Mouse (Mus musculus) midbrain, embryonic 10.5 days (tissue): ENCODE results near the gene Srsf10. TPM values are rescaled to one million over a fixed set of nuclear protein-coding genes. Genes with fewer than 3 reads are reported as not detected.

Experiments
- DNase-seq: peaks from one replicate; pipeline ENCODE4 v3.0.0-alpha.2; 2017; ENCODE audit warnings: low spot score
- H3K27ac ChIP-seq: fragments of 300-500 bp; sonication (generic); replicated peaks from 2 replicates; pipeline ENCODE4 v1.5.1; 2016; ENCODE audit warnings: mild to moderate bottlenecking
- H3K27me3 ChIP-seq: fragments of 300-500 bp; sonication (generic); 2 replicates; pipeline ENCODE4 v1.6.1; 2016; ENCODE audit warnings: low read depth, mild to moderate bottlenecking; ENCODE audit not compliant: poor library complexity, severe bottlenecking
- H3K36me3 ChIP-seq: fragments of 300-500 bp; sonication (generic); 2 replicates; pipeline ENCODE4 v1.6.1; 2016; ENCODE audit warnings: mild to moderate bottlenecking, moderate library complexity
- H3K4me1 ChIP-seq: fragments of 300-500 bp; sonication (generic); 2 replicates; pipeline ENCODE4 v1.6.1; 2016
- H3K4me3 ChIP-seq: fragments of 300-500 bp; sonication (generic); 2 replicates; pipeline ENCODE4 v1.5.1; 2016; ENCODE audit warnings: mild to moderate bottlenecking, moderate library complexity
- H3K9me3 ChIP-seq: fragments of 300-500 bp; sonication (generic); replicated peaks from 2 replicates; pipeline ENCODE4 v1.6.1; 2016; ENCODE audit warnings: mild to moderate bottlenecking
- WGBS: fragments of 180-500 bp; shearing (Covaris S2); methylation state at CpG from one replicate; pipeline ENCODE4 v1.1.7; 2016; 5-methylcytosine and 5-hydroxymethylcytosine counted together
- polyA plus RNA-seq: library from polyadenylated mRNA; unstranded; fragments of >200 nt; fragmentation: Nextera tagmentation; extraction: Ambion mirVana; gene quantifications from 2 replicates; pipeline ENCODE4 v1.2.1, GENCODE M21; 2016

The Srsf10 gene
- polyA plus RNA-seq, 1 experiment from 2014 or later = 383 TPM

DNA sequence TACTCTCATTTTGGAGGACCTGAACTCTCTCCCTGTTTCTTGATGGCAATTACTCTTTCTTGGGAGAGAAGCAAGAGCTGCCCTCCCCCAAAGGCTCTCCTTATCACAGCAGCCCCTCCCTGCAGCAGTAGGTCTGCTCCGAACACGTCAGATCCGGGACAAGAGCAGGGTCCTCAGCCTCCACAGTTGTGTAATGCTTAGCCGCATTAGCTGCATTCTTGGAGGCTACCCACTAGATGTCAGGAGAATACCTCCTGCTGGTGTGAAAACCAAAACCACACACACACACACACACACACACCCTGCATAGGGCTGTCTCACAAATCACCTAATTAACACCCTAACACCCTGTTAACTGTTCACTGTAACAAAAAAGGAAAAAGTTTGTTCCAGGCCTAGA lies 37.3 kb downstream of the Srsf10 start:
- Histone ChIP-seq H3K27me3 (no peaks in the 10 kb centered on the region), H3K9me3 (no peaks in the 10 kb centered on the region), H3K4me3 (no peak overlapping the region), H3K27ac (no peak overlapping the region), H3K4me1 (0 out of 2 replicates have a peak, but pooled peaks cover 5% of the 10 kb centered on the region), H3K36me3 (no peaks in the 10 kb centered on the region)
- WGBS = 75% methylated on average over 4 of the region's 4 CpGs
- DNase-seq = no peak

- 59% methylated on average over 8 of the region's 8 CpGs for WGBS
- Histone ChIP-seq H3K27me3 (no peaks in the 10 kb centered on the region), H3K36me3 (no peaks in the 10 kb centered on the region), H3K4me3 (no peak within 1 kb of the TSS), H3K4me1 (0 out of 2 replicates have a peak, but pooled peaks cover 5% of the 10 kb centered on the region), H3K27ac (0 out of 2 replicates have a peak within 1 kb of the TSS, but pooled peaks have one; percentile 13), H3K9me3 (no peaks in the 10 kb centered on the region)
- DNase-seq = no peak
Observed at GRCm38 (mm10) chr4:135895071-135895571, 39.6 kb downstream of the Srsf10 start, which contains the start of gene Cnr2. TSS of gene Cnr2 (plus strand) at chr4:135895394.

DNA sequence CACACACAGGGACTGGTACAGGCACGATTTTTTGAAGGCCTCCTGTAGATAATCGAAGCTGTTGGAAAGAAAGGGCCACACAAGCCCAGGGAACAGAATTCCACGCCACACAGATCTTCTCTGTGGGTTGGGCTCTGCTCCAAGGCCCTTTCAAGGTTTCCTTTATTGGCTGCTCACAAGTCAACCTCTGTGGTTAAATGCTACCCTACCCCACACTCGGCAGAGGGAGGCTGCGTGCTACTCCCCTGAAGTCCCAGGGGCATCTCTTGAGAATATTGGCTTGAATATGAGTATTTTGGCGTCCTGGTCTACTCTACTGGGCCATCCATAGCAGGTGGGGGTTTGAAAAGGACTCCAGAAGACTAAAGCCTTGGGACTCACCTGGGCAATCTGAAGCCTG lies 40.6 kb downstream of the Srsf10 start:
- no peak overlapping the region for H3K27ac ChIP-seq
- 88% methylated on average over 6 of the region's 6 CpGs for WGBS

DNA sequence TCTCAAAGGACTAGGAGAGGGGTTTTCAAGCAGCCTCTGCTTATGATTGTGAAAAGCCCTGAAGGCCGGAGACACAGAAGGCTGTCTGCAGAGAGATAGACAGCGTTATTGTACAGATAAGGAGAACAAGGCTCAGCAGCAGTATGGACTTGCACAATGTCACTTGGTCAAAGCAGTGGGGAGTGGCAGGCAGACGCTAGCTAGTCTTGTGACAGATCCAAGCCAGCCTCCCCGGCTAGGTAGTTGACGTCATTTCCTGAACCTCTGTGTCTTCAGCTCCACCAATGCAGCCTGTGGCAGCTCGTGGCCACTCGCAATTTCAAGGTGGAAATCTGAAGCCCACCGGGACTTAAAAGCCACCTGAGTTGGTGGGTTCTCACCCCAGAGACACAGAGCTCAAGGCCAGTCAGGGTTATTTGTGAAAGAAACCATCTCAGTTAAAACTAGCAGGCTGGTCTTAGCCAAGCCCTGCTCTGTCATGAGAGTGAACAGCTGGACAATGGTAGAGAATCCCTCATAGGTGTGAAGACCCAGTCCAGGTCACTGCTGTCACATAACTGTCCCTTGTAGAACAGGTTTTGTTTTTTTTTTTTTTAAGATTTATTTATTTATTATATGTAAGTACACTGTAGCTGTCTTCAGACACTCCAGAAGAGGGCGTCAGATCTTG lies 43.0 kb downstream of the Srsf10 start:
- 0 out of 2 replicates have a peak overlapping the region, but pooled peaks have one; percentile 23 for H3K27ac ChIP-seq
- no peaks in the 10 kb centered on the region for H3K9me3 ChIP-seq
- H3K4me3 ChIP-seq = no peak overlapping the region
- H3K36me3 ChIP-seq = no peaks in the 10 kb centered on the region
- 0 out of 2 replicates have a peak, but pooled peaks cover 5% of the 10 kb centered on the region for H3K4me1 ChIP-seq
- WGBS = 86% methylated on average over 9 of the region's 9 CpGs
- no peak for DNase-seq
- no peaks in the 10 kb centered on the region for H3K27me3 ChIP-seq

More for the DNA sequence above, 40.6 kb downstream of the Srsf10 start:
- Histone ChIP-seq H3K4me1 (0 out of 2 replicates have a peak, but pooled peaks cover 5% of the 10 kb centered on the region), H3K27me3 (no peaks in the 10 kb centered on the region), H3K36me3 (no peaks in the 10 kb centered on the region), H3K4me3 (no peak overlapping the region), H3K9me3 (no peaks in the 10 kb centered on the region)
- no peak for DNase-seq

- H3K4me1 ChIP-seq = 0 out of 2 replicates have a peak, but pooled peaks cover 5% of the 10 kb centered on the region
- no peak overlapping the region for H3K4me3 ChIP-seq
- no peaks in the 10 kb centered on the region for H3K27me3 ChIP-seq
- WGBS = 88% methylated on average over 7 of the region's 7 CpGs
- DNase-seq = no peak
- H3K36me3 ChIP-seq = no peaks in the 10 kb centered on the region
- H3K27ac ChIP-seq = no peak overlapping the region
- no peaks in the 10 kb centered on the region for H3K9me3 ChIP-seq
Observed at GRCm38 (mm10) chr4:135899050-135899448, 43.5 kb downstream of the Srsf10 start.

DNA sequence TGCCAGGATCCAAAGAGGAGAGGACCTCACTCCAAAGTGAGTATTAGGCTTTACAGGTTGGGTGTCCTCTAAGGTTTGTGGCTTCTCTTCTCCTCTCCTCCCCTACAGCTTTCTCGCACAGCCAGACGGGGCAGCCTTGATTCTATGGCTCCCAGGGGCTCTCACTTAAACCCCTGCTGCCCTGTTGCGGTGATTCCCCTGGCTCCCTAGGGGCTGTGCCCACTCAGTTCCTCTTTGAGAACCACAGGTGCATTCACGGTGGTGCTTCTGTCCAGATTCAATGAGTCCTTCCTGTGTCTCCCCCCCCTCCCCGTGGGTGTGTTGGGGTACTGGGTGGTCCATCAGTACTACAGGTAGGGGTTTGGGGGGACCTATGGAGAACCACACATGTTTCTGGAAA lies 44.5 kb downstream of the Srsf10 start:
- H3K4me3 ChIP-seq = no peak overlapping the region
- no peak for DNase-seq
- H3K27ac ChIP-seq = no peak overlapping the region
- no peaks in the 10 kb centered on the region for H3K27me3 ChIP-seq
- WGBS = 83% methylated on average over 5 of the region's 5 CpGs
- H3K36me3 ChIP-seq = no peaks in the 10 kb centered on the region
- H3K9me3 ChIP-seq = no peaks in the 10 kb centered on the region
- 0 out of 2 replicates have a peak, but pooled peaks cover 4% of the 10 kb centered on the region for H3K4me1 ChIP-seq

GRCm38 (mm10) chr4:135902606-135903242 lies 47.2 kb downstream of the Srsf10 start:
- WGBS = 87% methylated on average over 4 of the region's 4 CpGs
- Histone ChIP-seq H3K4me1 (no peaks in the 10 kb centered on the region), H3K27ac (no peak overlapping the region), H3K9me3 (no peaks in the 10 kb centered on the region), H3K4me3 (no peak overlapping the region), H3K36me3 (no peaks in the 10 kb centered on the region), H3K27me3 (no peaks in the 10 kb centered on the region)
- no peak for DNase-seq

DNA sequence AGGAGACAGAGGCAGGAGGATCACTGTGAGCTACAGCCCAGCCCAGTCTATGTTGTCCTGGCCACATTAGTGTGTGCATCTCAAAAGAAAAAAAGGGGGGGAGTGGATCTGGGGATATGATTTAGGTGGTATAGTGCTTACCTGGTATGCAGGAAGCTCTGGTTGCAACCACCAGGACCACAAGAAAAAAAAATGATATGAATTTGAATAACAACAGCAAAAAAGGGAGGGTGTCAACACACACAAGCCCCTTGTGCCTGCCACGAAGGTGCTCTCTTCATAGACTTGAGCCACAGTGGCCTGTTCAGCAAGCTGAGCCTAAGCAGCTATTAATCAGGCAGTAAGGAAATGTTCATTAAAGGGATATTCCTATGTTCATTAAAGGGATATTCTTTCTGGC lies 49.3 kb downstream of the Srsf10 start:
- H3K27me3 ChIP-seq = no peaks in the 10 kb centered on the region
- no peak overlapping the region for H3K4me3 ChIP-seq
- H3K4me1 ChIP-seq = no peaks in the 10 kb centered on the region
- H3K27ac ChIP-seq = no peak overlapping the region
- no peaks in the 10 kb centered on the region for H3K9me3 ChIP-seq
- no peak for DNase-seq
- no peaks in the 10 kb centered on the region for H3K36me3 ChIP-seq
- 74% methylated on average over 1 of the region's 1 CpGs for WGBS

DNA sequence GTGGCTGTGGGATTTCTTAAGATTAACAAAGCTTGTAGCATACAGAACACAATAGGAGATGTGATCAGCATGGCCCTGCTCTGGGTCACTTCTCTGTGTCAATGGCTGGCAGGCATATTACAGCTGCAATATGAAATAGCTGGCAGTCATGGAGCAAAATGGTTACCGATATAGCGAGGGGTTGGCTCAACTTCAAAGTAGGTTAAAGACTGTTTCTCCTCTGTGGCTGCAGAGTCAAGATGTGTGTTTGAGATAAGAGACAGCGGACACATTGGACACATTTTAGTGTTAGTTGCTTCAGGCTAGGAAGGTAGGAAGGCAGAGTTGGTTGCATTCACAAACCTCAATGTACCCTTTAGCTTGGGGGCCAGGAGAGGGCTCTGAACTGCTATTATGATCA lies 51.1 kb downstream of the Srsf10 start:
- no peaks in the 10 kb centered on the region for H3K27me3 ChIP-seq
- 95% methylated on average over 3 of the region's 3 CpGs for WGBS
- H3K27ac ChIP-seq = no peak overlapping the region
- no peak for DNase-seq
- no peaks in the 10 kb centered on the region for H3K36me3 ChIP-seq
- H3K4me3 ChIP-seq = no peak overlapping the region
- no peaks in the 10 kb centered on the region for H3K9me3 ChIP-seq
- peaks cover 4% of the 10 kb centered on the region; the same call in 1 of the 2 replicates for H3K4me1 ChIP-seq

DNA sequence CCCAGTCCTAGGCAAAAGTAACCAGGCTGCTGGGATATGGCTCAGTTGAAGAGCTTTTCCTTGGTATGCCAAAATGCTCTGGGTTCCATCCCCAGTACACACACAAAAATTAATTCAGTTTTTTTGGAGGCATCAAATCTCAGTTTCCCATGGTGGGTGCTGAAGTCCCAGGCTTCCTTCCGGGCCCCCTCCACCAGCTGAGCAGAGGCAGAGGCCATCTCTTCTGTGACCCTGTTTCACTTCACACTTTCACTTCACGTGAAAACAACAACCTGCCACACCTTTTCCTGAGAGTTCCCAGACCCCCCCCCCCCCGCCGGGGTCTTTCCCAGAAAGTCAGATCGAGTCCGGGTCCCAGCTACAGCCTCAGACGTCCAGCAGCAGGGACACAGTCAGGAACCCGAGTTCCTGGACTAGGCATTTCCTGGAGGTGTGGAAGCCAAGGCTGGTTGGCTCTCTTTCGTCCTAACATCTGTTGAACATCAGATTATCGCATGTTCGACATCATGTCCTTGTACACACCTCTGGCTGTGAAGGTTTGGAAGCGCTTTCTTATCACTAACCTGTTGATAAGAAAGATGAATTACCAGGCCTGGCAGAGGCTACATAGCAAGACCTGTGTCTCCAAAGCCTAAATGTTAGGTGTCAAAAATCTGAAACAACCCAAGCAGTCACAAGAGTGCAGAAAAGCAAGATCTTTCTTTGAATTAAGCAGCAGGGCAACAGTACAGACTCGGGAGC lies 53.9 kb downstream of the Srsf10 start:
- 79% methylated on average over 13 of the region's 13 CpGs for WGBS
- Histone ChIP-seq H3K27ac (no peak overlapping the region), H3K9me3 (no peaks in the 10 kb centered on the region), H3K4me3 (no peak overlapping the region), H3K27me3 (no peaks in the 10 kb centered on the region), H3K4me1 (peaks cover 16% of the 10 kb centered on the region), H3K36me3 (no peaks in the 10 kb centered on the region)
- DNase-seq = no peak

DNA sequence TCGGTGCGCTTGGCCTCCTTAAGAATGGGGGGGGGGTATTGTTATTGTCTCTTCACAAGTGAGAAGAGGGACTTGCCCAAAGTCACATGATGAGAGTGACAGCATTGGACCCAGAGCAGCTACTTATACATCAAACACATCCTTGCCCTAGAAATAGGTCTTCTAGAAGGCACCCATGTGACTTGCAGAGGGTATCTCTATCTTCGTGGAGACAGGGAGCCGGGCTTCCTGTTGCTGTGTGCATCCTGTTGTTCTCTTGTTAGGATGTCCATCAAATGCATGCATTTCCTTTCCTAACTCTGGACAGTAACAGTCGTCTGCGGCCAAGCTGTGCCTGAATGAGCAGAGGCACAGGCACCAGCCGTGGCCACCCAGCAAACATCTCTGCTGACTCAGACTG lies 56.0 kb downstream of the Srsf10 start:
- no peak for DNase-seq
- 75% methylated on average over 7 of the region's 7 CpGs for WGBS
- H3K36me3 ChIP-seq = no peaks in the 10 kb centered on the region
- H3K27ac ChIP-seq = 0 out of 2 replicates have a peak overlapping the region, but pooled peaks have one; percentile 4
- peaks cover 16% of the 10 kb centered on the region for H3K4me1 ChIP-seq
- H3K4me3 ChIP-seq = no peak overlapping the region
- no peaks in the 10 kb centered on the region for H3K9me3 ChIP-seq
- no peaks in the 10 kb centered on the region for H3K27me3 ChIP-seq

- Histone ChIP-seq H3K9me3 (no peaks in the 10 kb centered on the region), H3K27ac (peak overlapping the region; percentile 77), H3K27me3 (no peaks in the 10 kb centered on the region), H3K4me3 (no peak overlapping the region), H3K36me3 (no peaks in the 10 kb centered on the region), H3K4me1 (peaks cover 16% of the 10 kb centered on the region)
- no peak for DNase-seq
- WGBS = 78% methylated on average over 3 of the region's 3 CpGs
Observed at GRCm38 (mm10) chr4:135912164-135912563, 56.6 kb downstream of the Srsf10 start.
